Mouse (Mus musculus): ENCODE measurements around the gene Fev.

GRCm38 (mm10) chr1:74833255-74833654 lies 52.0 kb downstream of the Fev start:
- TF ChIP-seq CTCF (IDR thresholded peaks at IDR 0.05; ENCODE audit: low read depth) (no peak), EP300 (optimal IDR thresholded peaks at IDR 0.05) (no peak)
